Mouse (Mus musculus): ENCODE results near the gene Tssk2.

The Tssk2 gene

GRCm38 (mm10) chr16:17949421-17949877, 51.0 kb downstream of the Tssk2 start:
- DNase-seq (ENCODE audit: low spot score in 2 of 2) = no peak

Data from left cerebral cortex, adult 9 months (tissue).